Mouse (Mus musculus) spleen, adult 2 months (tissue): ENCODE measurements around the gene Hebp2.

Source experiments
- CTCF ChIP-seq: fragments of 200-500 bp; IDR thresholded peaks from 2 replicates; pipeline ENCODE4 v1.5.1; 2011; ENCODE audit warnings: mild to moderate bottlenecking, inconsistent platforms; ENCODE audit not compliant: insufficient read depth, insufficient read length, insufficient replicate concordance; ENCODE audit errors: extremely low read depth
- POLR2A ChIP-seq: fragments of 200-500 bp; IDR thresholded peaks from 2 replicates; pipeline ENCODE4 v1.6.1; 2011; ENCODE audit warnings: low read depth, low read length, inconsistent platforms

GRCm38 (mm10) chr10:18561445-18561844, 15.6 kb upstream of the Hebp2 start:
- TF ChIP-seq CTCF, result no peak
- no peak for TF ChIP-seq POLR2A
